Mouse (Mus musculus) E14TG2a.4 (cell line): Measurements from ENCODE around the gene Tenm3.

ENCODE experiments used
- CTCF ChIP-seq: conservative IDR thresholded peaks from 2 replicates; pipeline ENCODE4 v1.5.1; 2014; ENCODE audit warnings: low read length
- NANOG ChIP-seq: IDR thresholded peaks from 2 replicates; pipeline ENCODE4 v1.6.1; 2014; ENCODE audit warnings: borderline replicate concordance, low read length, mixed read lengths
- POU5F1 ChIP-seq: IDR thresholded peaks from 2 replicates; pipeline ENCODE4 v1.6.1; 2014; ENCODE audit warnings: low read length, borderline replicate concordance

DNA sequence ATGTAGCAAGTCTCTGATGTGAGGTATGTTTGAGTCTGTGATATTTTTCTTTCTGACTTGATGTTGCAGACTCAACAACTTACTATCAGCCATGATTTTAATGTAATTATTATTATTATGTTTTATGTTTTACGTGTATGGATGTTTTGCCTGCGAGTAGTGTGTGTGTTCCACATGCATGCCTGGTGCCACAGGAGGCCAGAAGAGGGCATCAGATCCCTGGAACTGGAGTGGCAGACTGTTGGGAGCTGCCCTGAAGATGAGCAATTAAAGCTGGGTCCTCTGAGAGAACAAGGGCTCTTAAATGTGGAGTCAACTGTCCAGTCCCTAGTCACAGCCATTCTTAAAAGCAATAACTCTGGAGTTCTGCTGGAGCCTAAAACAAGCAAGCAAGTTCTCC, 564.4 kb downstream of the Tenm3 start:
- TF ChIP-seq CTCF (no peak), NANOG (no peak), POU5F1 (no peak)
